Mouse (Mus musculus): Measurements from ENCODE around the gene Rasa2.
"Not testable (repeated sequence)": the region's sequence is repeated elsewhere in the genome, so short reads cannot be mapped to it uniquely, and the experiment has no call there.

The Rasa2 gene

GRCm38 (mm10) chr9:96631389-96632072 lies at the start of gene Rasa2:
Gene Rasa2, minus strand, starts transcription at chr9:96631617.
- DNase-seq, result peak; percentile 96

- DNase-seq, result no peak
These were observed 47.2 kb upstream of the Rasa2 start for GRCm38 (mm10) chr9:96678611-96679010.

- not testable (repeated sequence) for DNase-seq
These were observed 46.3 kb upstream of the Rasa2 start for GRCm38 (mm10) chr9:96677711-96678110.

GRCm38 (mm10) chr9:96676671-96677070 lies 45.3 kb upstream of the Rasa2 start:
- DNase-seq, result no peak

GRCm38 (mm10) chr9:96675763-96676640 lies 44.6 kb upstream of the Rasa2 start:
- DNase-seq, result no peak

GRCm38 (mm10) chr9:96675071-96675762 lies 43.8 kb upstream of the Rasa2 start:
- peak; percentile 64 for DNase-seq

GRCm38 (mm10) chr9:96674301-96674700 lies 42.9 kb upstream of the Rasa2 start:
- DNase-seq, result no peak

- DNase-seq, result peak; percentile 33
These were observed 41.0 kb upstream of the Rasa2 start for GRCm38 (mm10) chr9:96672466-96672865.

GRCm38 (mm10) chr9:96671249-96671648 lies 39.8 kb upstream of the Rasa2 start:
- no peak for DNase-seq

- DNase-seq, result peak; percentile 97
These were observed 38.5 kb upstream of the Rasa2 start for GRCm38 (mm10) chr9:96669877-96670276.

- DNase-seq, result peak; percentile 84
These were observed 37.2 kb upstream of the Rasa2 start for GRCm38 (mm10) chr9:96668628-96669027.

GRCm38 (mm10) chr9:96660510-96661244 lies 29.3 kb upstream of the Rasa2 start:
- no peak for DNase-seq

GRCm38 (mm10) chr9:96659801-96660200 lies 28.4 kb upstream of the Rasa2 start:
- no peak for DNase-seq

GRCm38 (mm10) chr9:96653538-96653937 lies 22.1 kb upstream of the Rasa2 start:
- DNase-seq, result no peak

- DNase-seq, result no peak
These were observed 21.3 kb upstream of the Rasa2 start for GRCm38 (mm10) chr9:96652763-96653162.

GRCm38 (mm10) chr9:96650807-96651206 lies 19.4 kb upstream of the Rasa2 start:
- DNase-seq, result no peak

- peak; percentile 66 for DNase-seq
These were observed 18.5 kb upstream of the Rasa2 start for GRCm38 (mm10) chr9:96649924-96650323.

- no peak for DNase-seq
These were observed 17.9 kb upstream of the Rasa2 start for GRCm38 (mm10) chr9:96649362-96649761.

- no peak for DNase-seq
These were observed 15.4 kb upstream of the Rasa2 start for GRCm38 (mm10) chr9:96646668-96647295.

- DNase-seq, result no peak
These were observed 13.4 kb upstream of the Rasa2 start for GRCm38 (mm10) chr9:96644840-96645239.

- DNase-seq, result not testable (repeated sequence)
These were observed 12.6 kb upstream of the Rasa2 start for GRCm38 (mm10) chr9:96644002-96644401.

GRCm38 (mm10) chr9:96639451-96639850 lies 8.0 kb upstream of the Rasa2 start:
- DNase-seq, result peak; percentile 18

All from kidney, postnatal 10 days (tissue).